Mouse (Mus musculus): Measurements from ENCODE around the gene Rnf145. TPM values are rescaled to one million over a fixed set of nuclear protein-coding genes. Genes with fewer than 3 reads are reported as not detected.

The Rnf145 gene
- polyA plus RNA-seq, 2 experiments = 45.8 to 49.0 TPM

DNA sequence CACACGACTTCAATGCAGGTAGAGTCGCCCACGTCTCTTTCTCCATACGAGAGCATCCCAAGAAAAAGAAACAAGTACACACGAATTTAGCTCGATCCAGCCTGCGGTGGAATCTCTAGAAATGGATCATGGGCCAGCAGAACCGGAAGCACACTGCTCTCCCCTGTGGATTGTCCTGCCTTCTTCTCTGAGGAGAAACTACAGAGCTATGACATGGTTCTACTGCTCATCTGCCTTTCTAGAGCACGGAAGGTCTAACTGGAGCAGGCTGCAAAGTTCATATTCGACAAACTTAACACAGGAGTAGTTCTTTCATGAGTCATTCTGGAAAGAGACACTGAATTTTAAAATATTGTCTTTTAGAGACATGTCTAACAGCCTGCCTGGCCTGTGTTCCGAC, 89.9 kb downstream of the Rnf145 start:
- Histone ChIP-seq H3K27me3 (ENCODE audit: control insufficient read depth, insufficient read depth, low read length) (peaks cover 32% of the 10 kb centered on the region), H3K9ac (replicated peaks) (no peak overlapping the region), H3K27ac (no peak overlapping the region), H3K36me3 (replicated peaks; ENCODE audit: control insufficient read depth, insufficient read depth, low read depth) (no peaks in the 10 kb centered on the region), H3K4me3 (ENCODE audit: insufficient read depth in 1 of 2, low read depth in 2 of 2, low read length in 2 of 2) (no peak overlapping the region), H3K4me2 (ENCODE audit: low read depth) (no peak overlapping the region), H3K9me3 (ENCODE audit: control insufficient read depth, low read length) (no peaks in the 10 kb centered on the region), H3K4me1 (replicated peaks; ENCODE audit: control insufficient read depth in 2 of 2, insufficient read depth in 2 of 2, low read length in 1 of 2) (no peaks in the 10 kb centered on the region)
- ATAC-seq (ENCODE audit: insufficient read depth) (no peak), DNase-seq (ENCODE audit: low read depth in 3 of 3, low spot score in 3 of 3) (no peak)
- no peak for TF ChIP-seq CTCF (IDR thresholded peaks at IDR 0.05; ENCODE audit: low read depth)
- no peak for TF ChIP-seq EP300 (IDR thresholded peaks at IDR 0.05; ENCODE audit: low read depth)
- 58% methylated on average over 11 of the region's 11 CpGs for WGBS (ENCODE audit: insufficient replicate concordance)

DNA sequence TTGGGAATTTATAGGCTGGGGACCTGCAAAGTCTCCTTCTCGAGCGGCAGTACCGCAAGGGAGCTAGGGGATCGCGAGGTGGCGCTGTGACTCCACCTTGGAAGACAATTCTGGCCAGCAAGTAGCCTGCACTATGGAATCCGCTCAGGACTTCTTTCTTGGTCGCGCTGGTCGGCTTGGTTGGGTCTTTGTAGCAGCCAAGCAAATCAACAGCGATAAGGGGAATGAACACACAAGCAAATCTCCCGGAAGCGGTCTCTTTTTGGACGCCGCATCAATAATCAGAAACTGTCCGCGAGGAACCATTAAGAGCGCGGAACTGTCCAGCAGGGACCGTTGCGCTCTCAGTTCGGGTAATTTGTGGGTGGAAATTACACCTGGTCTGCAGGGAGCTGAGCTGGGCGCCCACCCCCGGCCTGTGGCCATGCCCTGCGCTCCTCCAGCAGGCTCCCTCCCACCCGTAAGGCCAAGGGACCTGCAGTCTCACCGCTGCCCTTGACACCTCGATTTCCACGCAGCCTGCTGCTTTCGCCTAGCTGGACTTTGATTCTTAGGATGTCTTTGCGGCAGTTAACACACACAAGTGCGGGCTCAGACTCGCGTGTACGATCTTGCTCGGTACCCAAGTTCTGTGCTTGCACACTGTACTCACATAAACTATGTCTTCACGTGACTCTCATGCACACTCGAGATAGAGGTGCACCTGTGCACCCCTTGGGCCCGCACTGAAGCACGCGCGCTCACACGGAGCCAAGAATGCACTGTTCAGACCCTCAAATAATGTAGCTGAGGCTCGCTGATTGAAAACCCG, 92.4 kb downstream of the Rnf145 start:
- Histone ChIP-seq H3K27me3 (ENCODE audit: control insufficient read depth, insufficient read depth, low read length) (peaks cover 52% of the 10 kb centered on the region), H3K9me3 (ENCODE audit: control insufficient read depth, low read length) (no peaks in the 10 kb centered on the region), H3K4me2 (ENCODE audit: low read depth) (peak overlapping the region; percentile 35; the same call in 1 of the 2 replicates), H3K27ac (no peak overlapping the region), H3K36me3 (replicated peaks; ENCODE audit: control insufficient read depth, insufficient read depth, low read depth) (no peaks in the 10 kb centered on the region), H3K4me1 (replicated peaks; ENCODE audit: control insufficient read depth in 2 of 2, insufficient read depth in 2 of 2, low read length in 1 of 2) (no peaks in the 10 kb centered on the region), H3K4me3 (ENCODE audit: insufficient read depth in 1 of 2, low read depth in 2 of 2, low read length in 2 of 2) (peak overlapping the region in 1 of 2 experiments; percentile 4; a peak in 1 of 4 replicates), H3K9ac (replicated peaks) (no peak overlapping the region)
- 1% methylated on average over 45 of the region's 45 CpGs for WGBS (ENCODE audit: insufficient replicate concordance)
- ATAC-seq (ENCODE audit: insufficient read depth) = no peak
- TF ChIP-seq EP300 (IDR thresholded peaks at IDR 0.05; ENCODE audit: low read depth) (no peak), CTCF (IDR thresholded peaks at IDR 0.05; ENCODE audit: low read depth) (peak; percentile 85)
- peak; percentile 17 to 31 (median 18) for DNase-seq (ENCODE audit: low read depth in 3 of 3, low spot score in 3 of 3)

DNA sequence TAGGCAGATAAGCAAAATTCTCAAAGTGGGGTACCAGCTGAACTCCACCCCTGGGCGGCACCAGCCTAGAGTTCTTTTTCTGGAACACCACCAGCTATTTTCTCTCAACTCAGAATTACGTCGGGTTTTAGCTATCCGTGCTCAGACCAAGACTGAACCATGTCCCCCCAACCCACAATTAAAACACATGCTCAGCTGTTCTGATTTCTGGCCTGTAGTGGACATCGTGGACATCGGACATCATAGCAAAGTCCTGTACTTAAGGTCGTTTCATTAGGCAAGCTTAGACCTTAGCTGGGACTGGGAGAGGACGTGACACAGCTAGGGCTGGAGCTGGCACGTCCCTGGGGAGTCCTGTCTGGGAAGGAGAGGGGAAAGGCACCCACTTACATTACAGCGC, 93.4 kb downstream of the Rnf145 start:
- Histone ChIP-seq H3K27me3 (ENCODE audit: control insufficient read depth, insufficient read depth, low read length) (peaks cover 61% of the 10 kb centered on the region), H3K36me3 (replicated peaks; ENCODE audit: control insufficient read depth, insufficient read depth, low read depth) (no peaks in the 10 kb centered on the region), H3K4me2 (ENCODE audit: low read depth) (no peak overlapping the region), H3K4me1 (replicated peaks; ENCODE audit: control insufficient read depth in 2 of 2, insufficient read depth in 2 of 2, low read length in 1 of 2) (no peaks in the 10 kb centered on the region), H3K9ac (replicated peaks) (no peak overlapping the region), H3K4me3 (ENCODE audit: insufficient read depth in 1 of 2, low read depth in 2 of 2, low read length in 2 of 2) (no peak overlapping the region), H3K9me3 (ENCODE audit: control insufficient read depth, low read length) (no peaks in the 10 kb centered on the region), H3K27ac (no peak overlapping the region)
- WGBS (ENCODE audit: insufficient replicate concordance) = 4% methylated on average over 10 of the region's 10 CpGs
- ATAC-seq (ENCODE audit: insufficient read depth) (no peak), DNase-seq (ENCODE audit: low read depth in 3 of 3, low spot score in 3 of 3) (no peak)
- TF ChIP-seq CTCF (IDR thresholded peaks at IDR 0.05; ENCODE audit: low read depth) = no peak
- no peak for TF ChIP-seq EP300 (IDR thresholded peaks at IDR 0.05; ENCODE audit: low read depth)

DNA sequence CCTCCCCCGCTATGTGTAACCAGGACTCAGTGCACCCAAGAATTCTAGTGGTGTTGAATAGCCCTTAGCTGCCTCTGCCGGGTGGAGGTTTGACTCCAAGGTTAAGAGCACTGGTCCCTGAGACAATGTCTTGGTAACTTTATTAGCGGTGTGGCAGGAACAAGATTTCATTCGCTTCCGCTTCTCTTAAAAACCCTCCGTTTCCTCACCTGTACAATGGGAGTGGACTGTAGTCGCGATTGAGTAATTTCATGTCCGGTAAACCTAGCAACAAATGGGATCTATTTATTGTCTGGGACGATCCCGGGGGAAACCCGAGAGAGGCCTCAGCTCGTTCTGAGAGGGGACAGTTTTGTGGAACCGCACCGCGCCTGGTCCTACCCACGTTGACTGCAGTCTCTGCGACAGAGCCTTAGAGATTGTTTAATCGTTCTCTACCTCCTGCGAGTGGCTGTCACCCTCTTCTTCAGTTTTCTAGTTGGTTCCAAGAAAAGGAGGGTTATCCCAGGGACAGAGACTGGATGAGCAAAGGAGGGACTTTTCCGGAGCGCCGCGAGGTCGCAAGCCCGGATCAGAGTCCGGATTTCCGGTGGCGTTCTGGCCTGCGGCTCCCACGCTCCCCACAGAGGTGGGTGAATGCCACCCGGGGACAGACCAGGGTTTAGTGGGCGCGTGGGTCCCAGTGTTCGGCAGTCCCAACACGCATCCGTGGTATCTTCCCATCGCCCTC, 94.1 kb downstream of the Rnf145 start:
- no peak for DNase-seq (ENCODE audit: low read depth in 3 of 3, low spot score in 3 of 3)
- Histone ChIP-seq H3K4me2 (ENCODE audit: low read depth) (peak overlapping the region; percentile 25), H3K4me3 (ENCODE audit: insufficient read depth in 1 of 2, low read depth in 2 of 2, low read length in 2 of 2) (0 out of 4 replicates have a peak overlapping the region, but pooled peaks of 1 of the 2 experiments have one; percentile 6), H3K9ac (replicated peaks) (no peak overlapping the region), H3K9me3 (ENCODE audit: control insufficient read depth, low read length) (no peaks in the 10 kb centered on the region), H3K27me3 (ENCODE audit: control insufficient read depth, insufficient read depth, low read length) (peaks cover 68% of the 10 kb centered on the region), H3K27ac (no peak overlapping the region), H3K4me1 (replicated peaks; ENCODE audit: control insufficient read depth in 2 of 2, insufficient read depth in 2 of 2, low read length in 1 of 2) (no peaks in the 10 kb centered on the region), H3K36me3 (replicated peaks; ENCODE audit: control insufficient read depth, insufficient read depth, low read depth) (no peaks in the 10 kb centered on the region)
- TF ChIP-seq EP300 (IDR thresholded peaks at IDR 0.05; ENCODE audit: low read depth) = no peak
- TF ChIP-seq CTCF (IDR thresholded peaks at IDR 0.05; ENCODE audit: low read depth) = no peak
- ATAC-seq (ENCODE audit: insufficient read depth) = no peak
- WGBS (ENCODE audit: insufficient replicate concordance) = 2% methylated on average over 38 of the region's 38 CpGs

Data from liver, embryonic 14.5 days (tissue).